Mouse (Mus musculus) ES-E14 (cell line): Measurements from ENCODE around the gene Nat9.

Experiments
- HCFC1 ChIP-seq: IDR thresholded peaks from 2 replicates; pipeline ENCODE4 v1.6.1; 2012; ENCODE audit warnings: low read length, inconsistent platforms, borderline replicate concordance; ENCODE audit not compliant: insufficient read depth
- ZC3H11A ChIP-seq: IDR thresholded peaks from 2 replicates; pipeline ENCODE4 v1.6.1; 2012; ENCODE audit warnings: low read depth, mild to moderate bottlenecking, inconsistent platforms, low read length, borderline replicate concordance

- TF ChIP-seq HCFC1 = no peak
- no peak for TF ChIP-seq ZC3H11A
Measured at GRCm38 (mm10) chr11:115176399-115177190, 11.1 kb downstream of the Nat9 start.
